Mouse (Mus musculus) gastrocnemius, adult 8-10 months (tissue): ENCODE results near the gene Smim12. TPM values are rescaled to one million over a fixed set of nuclear protein-coding genes. Genes with fewer than 3 reads are reported as not detected.

Experiments
- DNase-seq, 2 experiments: peaks; one replicate each; pipeline ENCODE4 v3.0.0; 2022; ENCODE audit warnings: low spot score in 2 of 2
- total RNA-seq, 4 experiments: library from RNA; stranded (reverse); gene quantifications; 2 replicates each; pipeline ENCODE4 v1.2.4; 2022

The Smim12 gene
- 10 to 100 TPM; 35.4 to 41.1 (median 39.3) TPM for total RNA-seq

DNA sequence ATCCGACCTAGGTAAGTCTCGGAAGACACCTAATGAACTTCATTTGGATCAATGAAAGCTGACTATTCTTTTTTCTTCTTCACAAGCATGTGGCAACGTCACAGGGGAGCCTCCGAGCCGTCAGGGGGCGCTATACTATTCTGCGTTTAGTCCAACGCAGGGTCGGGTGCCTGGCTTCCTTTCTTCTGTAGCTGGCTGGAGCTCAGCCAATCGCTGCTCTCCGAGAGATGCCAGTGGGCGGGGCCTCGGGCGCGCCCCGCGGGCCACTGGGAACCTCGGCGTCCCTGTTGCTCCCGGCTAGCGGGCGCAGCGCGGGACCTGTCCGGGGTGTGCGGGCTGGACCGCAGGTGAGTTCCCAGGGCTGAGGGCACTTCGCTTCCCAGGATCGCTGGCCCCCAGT lies at the start of gene Smim12:
TSS of gene Smim12 (plus strand) at position 233 of the 400 bp plus-strand sequence.
- peak; percentile 97 for DNase-seq

DNA sequence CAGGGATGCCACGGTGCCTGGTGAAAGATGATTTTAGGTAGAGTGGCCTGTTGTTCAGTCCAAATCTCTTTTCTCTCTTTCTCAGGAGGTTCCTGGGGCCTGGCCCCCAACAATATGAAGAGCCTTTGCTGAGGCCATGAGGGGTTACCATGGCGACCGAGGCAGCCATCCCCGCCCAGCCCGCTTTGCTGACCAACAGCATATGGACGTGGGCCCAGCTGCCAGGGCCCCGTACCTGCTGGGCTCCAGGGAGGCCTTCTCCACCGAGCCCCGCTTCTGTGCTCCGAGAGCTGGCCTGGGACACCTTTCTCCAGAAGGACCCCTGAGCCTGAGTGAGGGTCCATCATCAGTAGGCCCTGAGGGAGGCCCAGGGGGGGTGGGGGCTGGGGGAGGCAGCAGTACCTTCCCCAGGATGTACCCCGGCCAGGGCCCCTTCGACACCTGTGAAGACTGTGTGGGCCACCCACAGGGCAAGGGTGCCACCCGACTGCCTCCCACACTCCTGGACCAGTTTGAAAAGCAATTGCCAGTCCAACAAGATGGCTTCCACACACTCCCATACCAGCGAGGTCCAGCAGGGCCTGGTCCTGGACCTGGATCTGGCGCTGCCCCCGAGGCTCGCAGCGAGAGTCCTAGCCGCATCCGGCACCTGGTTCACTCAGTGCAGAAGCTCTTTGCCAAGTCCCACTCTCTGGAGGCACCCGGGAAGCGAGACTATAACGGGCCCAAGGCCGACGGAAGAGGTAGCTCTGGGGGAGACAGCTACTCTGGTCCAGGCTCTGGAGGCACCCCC lies 48.9 kb upstream of the Smim12 start:
- no peak for DNase-seq

- DNase-seq: no peak
Observed at GRCm38 (mm10) chr4:127198609-127199008, 45.0 kb upstream of the Smim12 start.

DNA sequence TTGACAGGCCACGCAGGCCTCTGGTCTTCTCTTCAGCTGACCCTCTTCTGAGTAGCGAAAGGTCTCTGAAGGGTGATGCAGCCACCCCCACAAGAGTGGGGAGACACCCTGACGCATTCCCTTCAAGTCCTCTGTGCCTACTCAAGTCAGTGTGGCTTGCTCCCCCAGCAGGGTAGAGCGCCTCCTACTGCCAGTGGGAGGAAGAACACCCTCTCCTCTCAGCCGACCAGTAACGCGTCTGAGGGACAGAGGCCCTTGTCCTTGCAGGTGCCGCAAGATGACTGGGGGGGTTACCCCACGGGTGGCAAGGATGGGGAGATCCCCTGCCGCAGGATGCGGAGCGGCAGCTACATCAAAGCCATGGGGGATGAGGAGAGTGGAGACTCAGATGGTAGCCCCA lies 44.2 kb upstream of the Smim12 start:
- no peak for DNase-seq

- DNase-seq: no peak
Observed at GRCm38 (mm10) chr4:127200164-127200722, 43.3 kb upstream of the Smim12 start.

DNA sequence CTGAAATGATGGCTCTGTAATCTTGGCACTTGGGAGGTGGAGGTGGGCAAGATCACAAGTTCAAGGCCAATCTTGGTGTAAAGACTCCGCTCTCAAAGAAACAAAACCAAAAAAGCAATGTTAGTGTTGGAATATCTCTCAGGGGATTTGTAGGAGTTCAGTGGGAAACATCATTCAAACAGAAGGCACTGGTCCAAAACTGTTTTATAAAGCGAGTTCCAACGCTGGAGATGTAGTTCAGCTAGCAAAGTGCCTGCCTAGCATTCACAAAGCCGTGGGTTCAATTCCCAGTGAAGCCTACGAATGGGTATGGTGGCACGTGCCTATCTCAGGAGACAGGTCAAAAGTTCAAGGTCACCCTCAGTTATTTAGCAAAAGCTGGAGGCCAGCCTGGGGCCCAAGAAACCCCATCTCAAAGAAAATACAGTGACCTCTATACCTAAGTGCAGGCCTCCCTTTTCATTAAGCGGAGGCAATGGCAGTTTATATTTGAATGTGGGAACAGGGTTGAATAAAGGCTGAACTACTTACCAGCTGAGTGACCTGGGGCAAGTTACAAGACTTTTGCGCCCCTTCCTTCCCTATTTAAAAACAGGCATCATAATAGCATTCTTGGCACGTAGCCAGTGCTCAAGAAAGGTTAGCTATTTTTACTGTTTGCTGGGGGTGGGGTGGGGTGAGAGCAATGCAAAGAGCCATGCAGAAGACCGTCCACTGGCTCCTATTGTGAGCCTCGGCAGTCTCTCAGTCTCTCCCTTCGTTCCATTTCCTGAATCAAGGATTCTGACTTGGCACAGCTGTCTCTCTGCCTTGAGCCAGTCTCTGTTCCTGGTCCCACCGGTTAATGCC lies 42.6 kb upstream of the Smim12 start:
- no peak for DNase-seq

GRCm38 (mm10) chr4:127203081-127203480 lies 40.5 kb upstream of the Smim12 start:
- no peak for DNase-seq

DNA sequence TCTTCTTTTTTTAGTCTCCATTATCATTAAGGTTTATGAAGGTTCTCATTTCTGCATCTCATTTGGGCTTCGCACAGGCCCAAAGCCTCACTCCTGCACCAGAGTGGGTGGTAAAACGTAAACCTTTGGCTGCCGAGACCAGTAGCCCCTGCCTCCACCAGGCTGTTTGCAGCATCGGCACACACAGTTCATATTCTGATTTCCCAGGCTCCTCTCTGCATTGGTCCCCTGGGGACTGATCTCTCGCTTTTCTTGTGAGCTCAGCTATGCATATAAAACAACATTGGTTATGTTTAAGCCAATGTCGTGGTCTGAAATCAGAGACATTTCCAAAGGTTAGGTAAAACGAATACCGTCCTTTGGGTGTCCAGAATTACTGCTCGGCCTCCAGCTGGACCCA lies 32.3 kb upstream of the Smim12 start:
- no peak for DNase-seq

DNA sequence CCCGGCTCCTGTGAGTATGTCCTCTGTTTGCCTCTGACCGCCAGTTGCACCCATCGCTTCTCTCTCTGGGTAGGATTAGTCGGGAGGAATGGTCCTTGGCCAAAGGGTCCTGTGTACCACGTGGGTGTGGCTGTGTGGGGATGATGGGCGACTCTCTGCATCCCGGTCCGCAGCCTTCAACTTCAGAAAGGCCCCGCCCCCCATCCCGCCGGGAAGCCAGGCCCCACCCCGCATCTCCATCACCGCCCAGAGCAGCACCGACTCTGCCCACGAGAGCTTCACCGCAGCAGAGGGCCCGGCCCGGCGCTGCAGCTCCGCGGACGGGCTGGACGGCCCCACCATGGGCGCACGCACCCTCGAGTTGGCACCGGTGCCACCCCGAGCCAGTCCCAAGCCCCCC lies 29.1 kb upstream of the Smim12 start:
- DNase-seq: no peak

- DNase-seq: no peak
Observed at GRCm38 (mm10) chr4:127215103-127215502, 28.5 kb upstream of the Smim12 start.

DNA sequence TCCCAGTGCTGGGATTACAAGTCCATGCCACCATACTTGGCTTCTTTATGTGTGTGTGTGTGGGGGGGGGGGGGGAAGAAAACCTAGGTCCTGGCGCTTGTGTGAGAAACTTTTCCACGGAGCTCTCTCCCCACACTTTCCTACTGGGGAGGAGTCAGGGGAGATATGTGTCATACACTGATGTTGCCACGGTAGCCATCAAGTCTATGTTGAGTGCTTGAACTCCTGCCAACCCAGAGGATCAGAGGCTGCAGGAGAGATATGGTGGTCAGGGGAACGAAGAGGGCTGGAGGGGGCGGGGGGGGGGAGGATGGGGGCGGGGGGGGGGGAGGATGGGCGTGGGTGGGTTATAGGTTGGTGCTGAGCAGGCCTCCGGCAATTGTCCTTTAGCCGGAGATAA lies 27.8 kb upstream of the Smim12 start:
- no peak for DNase-seq

DNA sequence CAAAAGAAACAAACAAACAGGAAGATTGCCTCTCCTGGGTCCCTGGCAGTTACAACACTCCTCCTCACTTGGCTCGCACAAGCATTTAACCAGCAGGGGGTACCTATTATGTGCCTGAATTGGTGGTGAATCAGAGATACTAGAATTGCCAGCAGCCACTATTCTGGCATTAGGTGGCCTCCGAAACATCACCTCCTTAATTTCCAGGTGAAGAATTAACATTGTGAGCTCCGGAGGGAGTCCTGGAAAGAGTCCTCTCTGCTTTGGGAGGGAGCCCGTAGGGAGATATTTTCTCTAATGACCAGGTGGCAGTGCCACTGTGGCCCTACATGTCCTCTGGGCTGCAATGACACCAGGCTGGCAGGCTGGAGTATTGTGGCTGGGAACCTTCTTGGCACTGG lies 27.3 kb upstream of the Smim12 start:
- DNase-seq: no peak

DNA sequence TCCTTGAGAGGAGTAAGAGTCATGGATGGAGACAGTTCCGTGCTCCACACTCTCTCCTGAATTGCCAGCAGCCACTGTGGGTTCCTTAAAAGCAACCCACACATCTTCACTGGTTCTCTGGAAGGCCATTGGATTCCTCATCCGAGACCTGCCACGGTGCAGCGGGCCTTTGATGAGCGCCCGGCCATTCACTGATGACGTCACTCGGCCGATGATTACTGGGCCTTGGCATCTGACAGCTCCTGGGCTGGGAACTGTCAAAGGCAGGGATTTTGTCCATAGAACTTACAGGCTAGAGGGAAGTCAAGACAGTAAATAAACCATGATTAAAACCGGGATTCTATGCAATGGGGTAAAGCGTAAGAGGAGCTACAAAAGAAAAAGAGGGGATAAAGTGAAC lies 26.5 kb upstream of the Smim12 start:
- DNase-seq: no peak

DNA sequence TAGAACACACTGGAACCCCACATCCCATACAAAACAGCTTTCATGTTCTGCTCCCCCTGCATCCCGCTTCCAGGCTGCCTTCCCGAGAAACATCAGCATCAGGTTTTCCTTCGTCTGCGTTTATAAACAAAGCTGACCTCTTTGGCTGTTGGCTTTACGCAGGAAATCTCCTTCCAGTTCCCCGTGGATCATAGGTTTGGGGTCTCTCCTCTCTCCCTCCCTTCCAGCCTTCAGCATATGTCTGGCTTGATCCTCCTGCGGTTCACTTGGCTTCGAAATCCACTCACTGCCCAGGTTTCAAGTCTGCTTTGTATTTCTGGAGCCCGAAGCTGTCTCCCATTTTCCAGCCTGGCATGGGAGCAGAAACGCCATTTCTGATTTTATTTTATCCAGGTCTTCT lies 20.3 kb upstream of the Smim12 start:
- no peak for DNase-seq

- DNase-seq: no peak
Observed at GRCm38 (mm10) chr4:127223755-127224154, 19.8 kb upstream of the Smim12 start.

GRCm38 (mm10) chr4:127224444-127225100 lies 19.0 kb upstream of the Smim12 start:
- DNase-seq: no peak

GRCm38 (mm10) chr4:127226067-127226466 lies 17.5 kb upstream of the Smim12 start:
- no peak for DNase-seq

DNA sequence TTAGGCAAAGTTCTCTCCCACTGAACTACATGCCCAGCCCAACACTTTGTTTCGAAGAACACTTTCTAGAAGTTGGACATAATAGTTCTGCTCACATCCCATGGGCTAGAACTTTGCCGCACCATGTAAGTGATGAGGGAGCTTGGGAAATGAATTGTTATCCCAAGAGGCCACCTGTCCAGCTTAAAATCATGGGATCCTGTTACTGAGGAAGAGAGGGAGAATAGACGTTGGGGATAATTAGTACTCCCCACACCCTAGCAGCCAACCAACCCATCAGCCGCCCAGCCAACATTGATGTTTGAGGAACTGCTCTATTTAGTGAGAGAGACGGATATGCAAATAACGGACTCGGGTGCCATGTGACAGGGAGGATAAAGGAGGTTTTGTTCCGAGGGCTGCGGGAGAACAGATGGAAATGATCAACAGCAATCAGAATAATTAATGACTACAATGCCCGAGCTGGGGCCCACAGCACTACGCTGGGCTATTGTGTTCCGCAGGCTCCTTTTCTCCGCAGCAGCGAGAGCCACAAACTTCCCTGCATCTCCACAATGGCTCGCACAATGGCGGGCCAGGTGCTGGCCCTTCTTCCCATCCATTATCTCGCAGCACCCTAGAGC lies 16.4 kb upstream of the Smim12 start:
- no peak for DNase-seq

DNA sequence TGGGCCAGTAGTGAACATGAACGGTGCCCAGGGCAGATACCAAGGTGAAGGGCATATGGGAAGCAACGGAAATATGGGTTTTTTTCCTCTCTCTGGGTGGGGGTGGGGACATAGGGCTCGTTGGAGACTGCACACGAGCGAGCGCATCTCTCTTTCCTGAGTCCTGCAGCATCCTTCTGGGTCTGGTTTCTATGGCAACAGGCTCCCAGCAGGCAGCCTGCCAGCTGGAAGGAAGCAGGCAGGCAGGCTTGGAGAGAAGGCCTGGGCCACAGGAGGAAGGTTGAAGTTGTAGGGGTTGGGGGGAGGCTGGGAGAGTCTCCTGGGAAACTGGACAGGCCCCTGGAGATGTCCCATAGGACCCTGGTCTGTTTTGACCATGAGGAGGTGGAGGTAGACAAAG lies 11.6 kb upstream of the Smim12 start:
- no peak for DNase-seq

DNA sequence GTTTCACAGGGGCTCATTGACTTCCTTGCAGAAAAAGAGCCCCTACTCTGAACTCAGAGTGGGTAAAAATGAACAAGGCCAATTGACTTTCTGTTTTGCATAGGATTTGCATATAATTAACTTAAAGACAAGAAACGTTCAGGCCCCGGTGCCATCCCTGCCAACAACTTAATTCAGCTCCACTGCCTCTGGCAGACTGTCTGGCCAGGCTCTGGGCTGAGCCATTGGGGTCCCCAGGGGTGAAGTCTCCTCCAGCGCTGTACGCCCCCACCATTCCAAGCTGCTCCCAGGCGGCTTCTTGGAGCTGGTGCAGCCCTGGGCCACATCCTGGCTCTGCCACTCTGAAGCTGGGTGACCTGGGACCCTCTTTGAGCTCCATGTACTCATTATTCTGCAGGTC lies 11.0 kb upstream of the Smim12 start:
- no peak for DNase-seq

- no peak for DNase-seq
Observed at GRCm38 (mm10) chr4:127233416-127234125, 10.0 kb upstream of the Smim12 start.
